Mouse (Mus musculus): ENCODE measurements around the gene Boll.
"Not testable (repeated sequence)": the region's sequence is repeated elsewhere in the genome, so short reads cannot be mapped to it uniquely, and the experiment has no call there.

The Boll gene

GRCm38 (mm10) chr1:55363044-55363565, at the start of gene Boll:
TSS of gene Boll (minus strand) at chr1:55363469.
- peak; percentile 54 to 77 for DNase-seq

- DNase-seq = no peak
These were observed 49.3 kb upstream of the Boll start for GRCm38 (mm10) chr1:55412569-55412968.

GRCm38 (mm10) chr1:55411079-55411478, 47.8 kb upstream of the Boll start:
- no peak for DNase-seq

- no peak for DNase-seq
These were observed 47.4 kb upstream of the Boll start for GRCm38 (mm10) chr1:55410670-55411069.

GRCm38 (mm10) chr1:55406531-55407375, 43.5 kb upstream of the Boll start:
- DNase-seq = peak; percentile 46 to 51

- peak in 1 of 2 experiments; percentile 85 for DNase-seq
These were observed 42.7 kb upstream of the Boll start for GRCm38 (mm10) chr1:55406023-55406413.

GRCm38 (mm10) chr1:55405272-55406022, 42.2 kb upstream of the Boll start, which contains the start of gene Plcl1:
TSS of gene Plcl1 (plus strand) at chr1:55405921.
- DNase-seq = peak; percentile 95 to 97

- peak; percentile 42 to 73 for DNase-seq
These were observed 41.2 kb upstream of the Boll start for GRCm38 (mm10) chr1:55404439-55404838.

- no peak for DNase-seq
These were observed 36.6 kb upstream of the Boll start for GRCm38 (mm10) chr1:55399891-55400290.

- DNase-seq = peak; percentile 80 to 89
These were observed 20.0 kb upstream of the Boll start for GRCm38 (mm10) chr1:55383114-55383773.

- no peak for DNase-seq
These were observed 17.3 kb upstream of the Boll start for GRCm38 (mm10) chr1:55380527-55380926.

GRCm38 (mm10) chr1:55372626-55373025, 9.4 kb upstream of the Boll start:
- no peak for DNase-seq

GRCm38 (mm10) chr1:55363586-55363985, 317 bp upstream of the Boll start:
- peak; percentile 21 to 43 for DNase-seq

GRCm38 (mm10) chr1:55362634-55363033, 635 bp downstream of the Boll start:
- DNase-seq = no peak

GRCm38 (mm10) chr1:55351914-55352313, 11.4 kb downstream of the Boll start:
- not testable (repeated sequence) for DNase-seq

GRCm38 (mm10) chr1:55325496-55325895, 37.8 kb downstream of the Boll start:
- not testable (repeated sequence) for DNase-seq

- DNase-seq = no peak
These were observed 62.2 kb downstream of the Boll start for GRCm38 (mm10) chr1:55301077-55301476.

- DNase-seq = no peak
These were observed 84.2 kb downstream of the Boll start for GRCm38 (mm10) chr1:55279081-55279480.

GRCm38 (mm10) chr1:55265447-55265846, 97.8 kb downstream of the Boll start:
- no peak for DNase-seq

GRCm38 (mm10) chr1:55264385-55264784, 98.9 kb downstream of the Boll start:
- DNase-seq = no peak

- DNase-seq = no peak
These were observed 116.9 kb downstream of the Boll start for GRCm38 (mm10) chr1:55246374-55246773.

- DNase-seq = peak; percentile 25 to 55
These were observed 124.0 kb downstream of the Boll start for GRCm38 (mm10) chr1:55239237-55239636.

- peak in 1 of 2 experiments; percentile 20 for DNase-seq
These were observed 124.8 kb downstream of the Boll start for GRCm38 (mm10) chr1:55238496-55238895.

Data from cerebellum, postnatal 25 days (tissue).